Mouse (Mus musculus): ENCODE results near the gene Metap1. TPM values are rescaled to one million over a fixed set of nuclear protein-coding genes. Genes with fewer than 3 reads are reported as not detected.
A peak's percentile ranks its signal among the peaks of the same experiment; 100 is the strongest.

Metap1 gene
- polyA plus RNA-seq, 1 experiment from 2014 or later = 45.7 TPM

DNA sequence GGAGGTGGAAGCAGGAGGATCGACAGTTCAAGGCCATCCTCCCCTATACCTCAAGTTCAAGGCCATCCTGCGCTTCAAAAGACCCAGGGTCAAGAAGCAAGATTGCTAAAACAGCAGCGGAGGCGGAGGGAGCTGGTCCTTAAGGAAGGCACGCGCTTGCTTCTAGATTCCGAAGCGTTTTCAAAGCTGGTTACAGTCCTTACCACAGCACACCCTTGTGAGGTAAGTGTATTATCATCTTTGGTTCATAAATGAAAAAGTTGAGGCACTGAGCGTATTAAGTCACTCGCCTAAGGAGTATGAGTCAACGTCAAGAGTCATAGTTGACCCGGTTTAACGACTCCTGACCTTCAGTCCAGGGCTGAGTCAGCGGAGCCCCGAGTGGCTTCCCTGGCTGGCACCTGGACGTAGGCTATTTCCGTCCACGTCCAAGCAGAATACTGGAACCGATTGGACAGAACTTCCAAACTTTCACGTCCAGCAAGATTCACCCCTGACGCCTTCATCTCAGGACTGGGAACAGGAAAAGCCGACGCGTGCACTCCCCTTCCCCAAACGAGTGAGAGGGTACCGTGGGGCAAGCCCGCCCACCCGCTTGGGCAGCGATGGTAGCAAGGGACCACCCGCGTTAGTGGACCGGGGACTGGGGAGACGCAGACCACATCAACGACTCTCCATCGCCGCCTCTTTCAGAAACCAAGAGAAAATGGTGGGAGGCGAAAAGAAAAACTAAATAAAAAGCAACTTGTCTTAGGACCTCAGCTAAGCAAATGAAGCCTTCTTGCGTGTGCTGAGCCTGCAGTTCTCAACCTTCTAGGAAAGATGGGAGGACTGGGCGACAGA is 37.0 kb upstream of the Metap1 start, which contains the start of gene Eif4e:
Gene Eif4e, plus strand, starts transcription at position 107 of the 843 bp plus-strand sequence.
- Histone ChIP-seq H3K4me3 (ENCODE audit: low read length) (peak within 1 kb of the TSS; percentile 100), H3K9me3 (ENCODE audit: control insufficient read depth, low read length) (no peaks in the 10 kb centered on the region), H3K9ac (ENCODE audit: low read depth, low read length) (peak within 1 kb of the TSS; percentile 70), H3K4me2 (ENCODE audit: low read length) (peak within 1 kb of the TSS; percentile 95), H3K36me3 (ENCODE audit: control insufficient read depth, insufficient read depth, low read length) (no peaks in the 10 kb centered on the region), H3K4me1 (ENCODE audit: control insufficient read depth, insufficient read depth, low read depth, low read length) (peaks cover 14% of the 10 kb centered on the region), H3K27ac (ENCODE audit: low read depth, low read length) (peak within 1 kb of the TSS; percentile 84), H3K27me3 (replicated peaks; ENCODE audit: control insufficient read depth, insufficient read depth, low read length) (no peaks in the 10 kb centered on the region)
- WGBS = 3% methylated on average over 39 of the region's 39 CpGs
- peak; percentile 48 for ATAC-seq

DNA sequence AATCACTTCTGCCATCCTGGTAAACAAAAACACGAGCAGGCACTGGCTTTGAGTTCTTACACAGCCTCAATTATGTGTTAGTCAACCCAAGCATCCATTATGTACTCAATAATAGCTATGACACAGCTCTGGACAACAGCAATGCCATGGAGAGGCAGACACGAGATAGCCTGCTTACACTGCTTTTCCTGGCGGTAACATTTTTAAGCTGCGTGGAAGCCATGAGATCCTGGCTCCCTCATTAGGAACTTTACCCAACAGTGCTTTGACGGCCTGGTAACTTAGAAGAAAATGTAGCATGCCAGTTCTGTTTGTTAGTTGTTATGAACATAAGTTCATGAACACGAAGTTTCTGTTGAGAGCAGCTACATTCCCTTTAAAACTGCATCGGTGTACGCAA is 36.2 kb upstream of the Metap1 start:
- Histone ChIP-seq H3K4me3 (ENCODE audit: low read length) (no peak overlapping the region), H3K9me3 (ENCODE audit: control insufficient read depth, low read length) (no peaks in the 10 kb centered on the region), H3K27me3 (replicated peaks; ENCODE audit: control insufficient read depth, insufficient read depth, low read length) (no peaks in the 10 kb centered on the region), H3K36me3 (ENCODE audit: control insufficient read depth, insufficient read depth, low read length) (no peaks in the 10 kb centered on the region), H3K4me2 (ENCODE audit: low read length) (no peak overlapping the region), H3K4me1 (ENCODE audit: control insufficient read depth, insufficient read depth, low read depth, low read length) (peaks cover 14% of the 10 kb centered on the region), H3K9ac (ENCODE audit: low read depth, low read length) (no peak overlapping the region), H3K27ac (ENCODE audit: low read depth, low read length) (no peak overlapping the region)
- ATAC-seq = no peak
- 48% methylated on average over 8 of the region's 8 CpGs for WGBS

DNA sequence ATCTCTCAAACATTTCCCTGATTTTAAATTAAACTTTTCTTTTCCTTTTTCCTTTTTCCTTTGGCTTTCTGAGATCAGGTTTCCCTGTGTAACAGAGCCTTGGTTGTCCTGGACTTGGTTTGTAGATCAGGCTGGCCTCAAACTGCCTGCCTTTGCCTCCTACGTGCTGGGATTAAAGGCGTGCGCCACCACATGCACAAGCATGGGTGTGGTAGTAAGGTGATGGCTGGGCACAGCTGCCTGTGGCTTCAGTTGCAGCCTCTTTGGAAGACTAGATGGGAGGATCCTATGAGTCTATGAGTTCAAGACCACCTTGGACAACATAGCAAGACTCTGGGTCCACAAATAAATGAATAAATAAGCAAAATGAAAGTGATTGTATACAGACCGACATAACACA is 34.6 kb upstream of the Metap1 start:
- Histone ChIP-seq H3K4me1 (ENCODE audit: control insufficient read depth, insufficient read depth, low read depth, low read length) (peaks cover 10% of the 10 kb centered on the region), H3K9me3 (ENCODE audit: control insufficient read depth, low read length) (no peaks in the 10 kb centered on the region), H3K4me3 (ENCODE audit: low read length) (no peak overlapping the region), H3K27ac (ENCODE audit: low read depth, low read length) (no peak overlapping the region), H3K27me3 (replicated peaks; ENCODE audit: control insufficient read depth, insufficient read depth, low read length) (no peaks in the 10 kb centered on the region), H3K9ac (ENCODE audit: low read depth, low read length) (no peak overlapping the region), H3K36me3 (ENCODE audit: control insufficient read depth, insufficient read depth, low read length) (no peaks in the 10 kb centered on the region), H3K4me2 (ENCODE audit: low read length) (no peak overlapping the region)
- no peak for ATAC-seq
- 99% methylated on average over 4 of the region's 4 CpGs for WGBS

DNA sequence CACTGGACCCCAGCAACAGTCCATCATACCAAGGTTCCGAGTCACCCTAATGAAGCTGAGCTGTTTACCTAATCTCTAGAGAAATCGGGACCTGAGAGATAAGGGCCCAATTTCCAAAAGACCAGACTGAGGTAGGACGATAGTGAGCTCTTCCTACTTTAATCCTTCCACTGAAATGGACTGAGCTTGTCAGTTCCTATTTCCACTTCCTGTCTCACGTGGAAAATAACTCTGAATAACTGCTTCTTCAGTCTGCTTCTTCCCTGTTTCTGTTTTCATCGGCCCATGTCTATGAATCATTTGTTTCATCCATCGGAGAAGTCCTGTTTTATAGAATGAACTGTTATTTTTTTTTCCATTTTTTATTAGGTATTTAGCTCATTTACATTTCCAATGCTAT is 29.9 kb upstream of the Metap1 start:
- Histone ChIP-seq H3K4me1 (ENCODE audit: control insufficient read depth, insufficient read depth, low read depth, low read length) (no peaks in the 10 kb centered on the region), H3K4me2 (ENCODE audit: low read length) (no peak overlapping the region), H3K36me3 (ENCODE audit: control insufficient read depth, insufficient read depth, low read length) (no peaks in the 10 kb centered on the region), H3K4me3 (ENCODE audit: low read length) (no peak overlapping the region), H3K27ac (ENCODE audit: low read depth, low read length) (no peak overlapping the region), H3K9ac (ENCODE audit: low read depth, low read length) (no peak overlapping the region), H3K9me3 (ENCODE audit: control insufficient read depth, low read length) (no peaks in the 10 kb centered on the region), H3K27me3 (replicated peaks; ENCODE audit: control insufficient read depth, insufficient read depth, low read length) (no peaks in the 10 kb centered on the region)
- ATAC-seq = no peak
- 89% methylated on average over 6 of the region's 6 CpGs for WGBS

DNA sequence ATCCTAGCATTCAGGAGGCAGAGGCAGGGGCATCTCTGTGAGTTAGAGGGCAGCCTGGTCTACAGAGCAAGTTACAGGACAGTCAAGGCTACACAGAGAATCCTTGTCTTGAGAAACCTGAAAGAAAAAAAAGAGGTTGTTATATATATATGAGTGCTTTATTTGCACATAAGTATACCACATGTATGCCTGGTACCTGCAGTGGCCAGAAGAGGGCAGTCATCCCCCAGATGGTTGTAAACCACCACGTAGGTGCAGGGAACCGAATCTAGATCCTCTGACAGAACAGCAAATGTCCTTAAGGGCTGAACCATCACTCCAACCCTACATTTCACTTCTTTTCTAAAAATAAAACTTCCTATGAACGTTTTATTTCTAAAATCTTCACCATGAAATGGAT is 28.6 kb upstream of the Metap1 start:
- Histone ChIP-seq H3K4me2 (ENCODE audit: low read length) (no peak overlapping the region), H3K9me3 (ENCODE audit: control insufficient read depth, low read length) (no peaks in the 10 kb centered on the region), H3K4me3 (ENCODE audit: low read length) (no peak overlapping the region), H3K4me1 (ENCODE audit: control insufficient read depth, insufficient read depth, low read depth, low read length) (no peaks in the 10 kb centered on the region), H3K36me3 (ENCODE audit: control insufficient read depth, insufficient read depth, low read length) (no peaks in the 10 kb centered on the region), H3K9ac (ENCODE audit: low read depth, low read length) (no peak overlapping the region), H3K27me3 (replicated peaks; ENCODE audit: control insufficient read depth, insufficient read depth, low read length) (no peaks in the 10 kb centered on the region), H3K27ac (ENCODE audit: low read depth, low read length) (no peak overlapping the region)
- ATAC-seq = no peak
- WGBS = 70% methylated on average over 3 of the region's 3 CpGs

DNA sequence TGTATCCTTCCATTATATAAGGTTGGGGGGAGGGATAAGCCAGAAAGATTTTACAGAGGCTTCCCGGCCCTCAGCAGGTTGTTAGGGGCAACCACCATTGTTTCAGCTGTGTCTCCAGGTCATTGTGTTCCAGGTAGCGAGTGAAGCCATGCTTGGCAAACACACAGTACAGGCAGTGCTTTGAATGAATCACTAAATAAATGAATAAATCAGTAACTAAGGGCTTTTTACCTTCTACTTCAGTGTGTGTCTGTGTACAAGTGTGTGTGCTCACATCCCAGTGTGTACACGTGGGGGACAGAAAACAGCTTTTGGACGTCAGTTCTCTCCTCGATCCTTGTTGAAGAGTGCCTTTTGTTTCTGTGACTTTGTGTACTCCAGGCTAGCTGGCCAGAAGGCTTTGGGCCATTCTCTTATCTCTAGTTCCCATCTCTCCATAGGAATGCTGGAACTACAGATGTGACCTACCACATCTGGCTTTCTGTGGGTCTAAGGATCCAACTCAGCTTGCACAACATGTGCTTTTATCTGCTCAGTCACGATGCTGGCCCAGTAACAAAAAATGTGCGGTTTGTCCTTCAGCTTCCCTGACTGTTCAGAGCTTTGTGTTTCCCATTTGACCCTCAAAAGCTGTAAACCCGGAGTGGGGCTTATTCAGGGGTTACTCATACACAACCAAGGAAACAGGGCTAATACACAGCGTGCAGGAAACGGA is 26.5 kb upstream of the Metap1 start:
- ATAC-seq = peak; percentile 68
- 23% methylated on average over 10 of the region's 10 CpGs for WGBS

DNA sequence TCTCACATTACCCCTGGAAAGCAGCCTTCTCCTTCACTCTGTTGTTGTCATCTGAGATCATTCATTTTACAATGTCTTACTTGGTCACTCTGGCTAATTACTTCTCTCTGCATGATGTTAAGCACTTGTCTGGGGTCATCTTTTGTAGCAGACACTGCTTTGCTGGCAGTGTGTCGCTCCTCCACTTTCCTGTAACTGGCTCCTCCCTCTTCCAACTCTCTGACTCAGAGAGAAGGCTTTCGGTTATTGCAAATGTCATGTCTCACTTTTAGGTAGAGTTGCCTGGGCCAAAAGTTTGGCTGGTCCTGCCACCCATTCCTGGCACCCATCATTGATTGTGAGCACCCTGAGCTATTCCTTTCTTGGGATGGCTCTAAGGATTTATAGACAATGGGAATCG is 25.4 kb upstream of the Metap1 start:
- Histone ChIP-seq H3K4me1 (ENCODE audit: control insufficient read depth, insufficient read depth, low read depth, low read length) (no peaks in the 10 kb centered on the region), H3K9ac (ENCODE audit: low read depth, low read length) (no peak overlapping the region), H3K36me3 (ENCODE audit: control insufficient read depth, insufficient read depth, low read length) (no peaks in the 10 kb centered on the region), H3K9me3 (ENCODE audit: control insufficient read depth, low read length) (no peaks in the 10 kb centered on the region), H3K4me3 (ENCODE audit: low read length) (no peak overlapping the region), H3K4me2 (ENCODE audit: low read length) (no peak overlapping the region), H3K27ac (ENCODE audit: low read depth, low read length) (no peak overlapping the region), H3K27me3 (replicated peaks; ENCODE audit: control insufficient read depth, insufficient read depth, low read length) (no peaks in the 10 kb centered on the region)
- no peak for ATAC-seq
- WGBS = 45% methylated on average over 3 of the region's 3 CpGs

More for the DNA sequence above, 26.5 kb upstream of the Metap1 start:
- H3K36me3 ChIP-seq (ENCODE audit: control insufficient read depth, insufficient read depth, low read length) = no peaks in the 10 kb centered on the region
- H3K4me3 ChIP-seq (ENCODE audit: low read length) = no peak overlapping the region
- no peaks in the 10 kb centered on the region for H3K4me1 ChIP-seq (ENCODE audit: control insufficient read depth, insufficient read depth, low read depth, low read length)
- no peak overlapping the region for H3K27ac ChIP-seq (ENCODE audit: low read depth, low read length)
- no peaks in the 10 kb centered on the region for H3K27me3 ChIP-seq (replicated peaks; ENCODE audit: control insufficient read depth, insufficient read depth, low read length)
- no peaks in the 10 kb centered on the region for H3K9me3 ChIP-seq (ENCODE audit: control insufficient read depth, low read length)
- no peak overlapping the region for H3K4me2 ChIP-seq (ENCODE audit: low read length)
- H3K9ac ChIP-seq (ENCODE audit: low read depth, low read length) = no peak overlapping the region

DNA sequence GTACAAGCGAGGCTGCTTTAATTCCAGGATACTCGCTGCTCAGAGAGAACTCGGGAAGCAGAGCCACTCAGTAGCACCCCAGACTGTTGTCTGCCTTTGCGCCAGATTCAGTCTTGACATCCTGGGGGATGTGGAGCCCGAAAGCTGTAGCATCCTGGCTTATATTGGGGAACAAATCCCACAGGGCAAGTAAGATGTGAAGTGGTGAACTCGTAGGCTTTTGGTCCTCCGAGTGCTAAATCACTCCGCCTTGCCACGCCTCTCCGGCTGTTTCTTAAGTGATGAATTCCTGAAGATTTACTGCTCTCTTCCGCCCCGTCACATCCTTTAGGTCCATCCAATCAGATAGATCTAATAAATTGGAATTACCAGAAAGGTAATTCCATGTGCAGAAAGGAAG is 23.9 kb upstream of the Metap1 start:
- H3K36me3 ChIP-seq (ENCODE audit: control insufficient read depth, insufficient read depth, low read length) = no peaks in the 10 kb centered on the region
- H3K4me3 ChIP-seq (ENCODE audit: low read length) = peak overlapping the region; percentile 33
- H3K9ac ChIP-seq (ENCODE audit: low read depth, low read length) = peak overlapping the region; percentile 52; the same call in 1 of the 2 replicates
- WGBS = 42% methylated on average over 12 of the region's 12 CpGs
- no peaks in the 10 kb centered on the region for H3K4me1 ChIP-seq (ENCODE audit: control insufficient read depth, insufficient read depth, low read depth, low read length)
- no peak overlapping the region for H3K27ac ChIP-seq (ENCODE audit: low read depth, low read length)
- H3K9me3 ChIP-seq (ENCODE audit: control insufficient read depth, low read length) = no peaks in the 10 kb centered on the region
- H3K4me2 ChIP-seq (ENCODE audit: low read length) = peak overlapping the region; percentile 58
- H3K27me3 ChIP-seq (replicated peaks; ENCODE audit: control insufficient read depth, insufficient read depth, low read length) = no peaks in the 10 kb centered on the region
- no peak for ATAC-seq

DNA sequence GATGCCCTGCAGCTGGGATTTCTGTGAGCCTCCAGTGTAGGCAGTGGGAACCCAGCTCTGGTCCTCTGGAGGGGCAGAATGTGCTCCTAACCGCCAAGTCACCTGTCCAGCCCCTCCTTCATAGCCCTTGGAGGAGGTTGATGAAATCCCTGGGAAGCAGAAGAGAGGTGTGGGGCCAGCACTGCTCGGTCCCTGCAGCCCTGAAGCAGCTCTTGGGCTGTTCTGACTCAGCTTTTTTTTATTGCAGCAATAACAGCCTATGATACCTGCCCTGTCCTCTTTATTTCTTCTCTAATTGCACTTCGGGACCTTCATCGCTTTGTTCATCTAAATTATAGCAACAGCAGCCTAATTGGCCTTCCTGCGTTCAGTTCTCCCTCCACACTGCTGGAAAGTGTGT is 21.2 kb upstream of the Metap1 start:
- Histone ChIP-seq H3K27ac (ENCODE audit: low read depth, low read length) (no peak overlapping the region), H3K4me1 (ENCODE audit: control insufficient read depth, insufficient read depth, low read depth, low read length) (no peaks in the 10 kb centered on the region), H3K9me3 (ENCODE audit: control insufficient read depth, low read length) (no peaks in the 10 kb centered on the region), H3K36me3 (ENCODE audit: control insufficient read depth, insufficient read depth, low read length) (no peaks in the 10 kb centered on the region), H3K9ac (ENCODE audit: low read depth, low read length) (no peak overlapping the region), H3K27me3 (replicated peaks; ENCODE audit: control insufficient read depth, insufficient read depth, low read length) (no peaks in the 10 kb centered on the region), H3K4me3 (ENCODE audit: low read length) (no peak overlapping the region), H3K4me2 (ENCODE audit: low read length) (no peak overlapping the region)
- peak; percentile 59; the same call in 1 of the 2 replicates for ATAC-seq
- WGBS = 73% methylated on average over 5 of the region's 5 CpGs

Data from hindbrain, embryonic 16.5 days (tissue).